30 mouse cellular contexts compared by ENCODE assay signal in the genomic region with DNA sequence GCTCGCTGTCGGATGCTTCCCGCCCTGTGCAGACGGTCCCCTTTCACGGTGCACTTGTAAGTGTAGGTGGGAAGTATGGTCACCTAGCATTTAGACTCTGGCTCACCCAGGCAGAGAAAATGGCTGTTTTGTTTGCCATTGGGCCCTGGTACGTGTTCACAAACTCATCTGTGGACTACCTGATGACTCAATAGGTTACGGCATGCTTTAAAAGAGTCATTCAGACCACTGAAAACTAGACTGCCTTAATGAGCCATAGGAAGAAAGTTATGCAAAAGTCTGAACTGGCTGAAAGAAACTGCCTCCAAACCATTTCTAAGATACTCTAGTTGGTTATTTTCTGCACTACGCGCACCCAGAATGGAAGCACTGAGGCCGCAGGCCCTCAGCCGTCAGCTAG.
"Had no signal": no experiment of that assay in that cellular context is flagged by ENCODE, and none has a peak within 500 bp of the region (broad histone marks: within the 10 kb centered on the region; RNA-seq: fewer than 3 reads in every experiment).

No protein-coding gene starts in this region.

- H3K27me3 ChIP-seq: limb, embryonic 12.5 days; limb, embryonic 13.5 days; limb, embryonic 15.5 days; liver, embryonic 12.5 days; liver, embryonic 13.5 days; liver, embryonic 15.5 days; lung, embryonic 15.5 days; megakaryocyte, embryonic 14.5 days; midbrain, embryonic 12.5 days; midbrain, embryonic 13.5 days; midbrain, embryonic 15.5 days; neural tube, embryonic 12.5 days had no signal

- H3K9me3 ChIP-seq: limb, embryonic 10.5 days; limb, embryonic 12.5 days; limb, embryonic 15.5 days; liver, embryonic 12.5 days; liver, embryonic 13.5 days; liver, embryonic 15.5 days; lung, embryonic 15.5 days; midbrain, embryonic 10.5 days; midbrain, embryonic 12.5 days; midbrain, embryonic 13.5 days; midbrain, embryonic 15.5 days had no signal

- H3K36me3 ChIP-seq: liver, embryonic 12.5 days; liver, embryonic 13.5 days; liver, embryonic 15.5 days; lung, embryonic 15.5 days; midbrain, embryonic 13.5 days; midbrain, embryonic 15.5 days; neural tube, embryonic 12.5 days had no signal

- H3K4me3 ChIP-seq: limb, embryonic 10.5 days; limb, embryonic 12.5 days; limb, embryonic 13.5 days; limb, embryonic 15.5 days; liver, embryonic 12.5 days; liver, embryonic 13.5 days; liver, embryonic 15.5 days; lung, embryonic 15.5 days; megakaryocyte, embryonic 14.5 days; midbrain, embryonic 10.5 days; midbrain, embryonic 12.5 days; midbrain, embryonic 13.5 days; midbrain, embryonic 15.5 days; myocyte; neural tube, embryonic 12.5 days had no signal

- H3K9ac ChIP-seq: limb, embryonic 12.5 days; limb, embryonic 13.5 days; limb, embryonic 15.5 days; liver, embryonic 12.5 days; liver, embryonic 13.5 days; liver, embryonic 14.5 days; liver, embryonic 15.5 days; liver, postnatal 0 days; lung, embryonic 14.5 days; lung, embryonic 15.5 days; midbrain, embryonic 12.5 days; midbrain, embryonic 13.5 days; midbrain, embryonic 15.5 days; neural tube, embryonic 12.5 days had no signal

- H3K4me1 ChIP-seq: limb, embryonic 10.5 days; limb, embryonic 12.5 days; limb, embryonic 13.5 days; limb, embryonic 15.5 days; midbrain, embryonic 10.5 days; midbrain, embryonic 12.5 days; midbrain, embryonic 13.5 days; midbrain, embryonic 15.5 days; neural tube, embryonic 12.5 days had no signal

- H3K27ac ChIP-seq: limb, embryonic 10.5 days; limb, embryonic 12.5 days; limb, embryonic 13.5 days; limb, embryonic 15.5 days; liver, embryonic 12.5 days; liver, embryonic 13.5 days; liver, embryonic 14.5 days; liver, embryonic 15.5 days; lung, embryonic 15.5 days; macrophage; midbrain, embryonic 10.5 days; midbrain, embryonic 12.5 days; midbrain, embryonic 13.5 days; midbrain, embryonic 15.5 days; neural tube, embryonic 12.5 days had no signal

- DNase-seq: left cerebral cortex, postnatal 4 days; liver; liver, embryonic 13.5 days; liver, postnatal 0 days; lung, adult 18-20 months; lung, adult 2 months; lung, embryonic 14.5 days; lung, postnatal 10 days; lung, postnatal 14 days; lung, postnatal 36 days; lung, postnatal 4 days; midbrain, embryonic 14.5 days had no signal

- H3K4me2 ChIP-seq: limb, embryonic 12.5 days; limb, embryonic 13.5 days; limb, embryonic 15.5 days; liver, embryonic 11.5 days; liver, embryonic 12.5 days; liver, embryonic 13.5 days; liver, embryonic 15.5 days; lung, embryonic 14.5 days; lung, embryonic 15.5 days; midbrain, embryonic 11.5 days; midbrain, embryonic 12.5 days; midbrain, embryonic 13.5 days; midbrain, embryonic 15.5 days; neural tube, embryonic 12.5 days had no signal
